Mouse (Mus musculus) CH12.LX (cell line): Measurements from ENCODE around the gene Tomm20. TPM values are rescaled to one million over a fixed set of nuclear protein-coding genes. Genes with fewer than 3 reads are reported as not detected.

ENCODE experiments used
- DNase-seq: peaks from one replicate; pipeline ENCODE4 v3.0.0-alpha.2; 2013; ENCODE audit errors: extremely low read depth
- H3K27ac ChIP-seq: 2 replicates; pipeline ENCODE4 v1.5.1; 2012; ENCODE audit warnings: low read depth, mild to moderate bottlenecking, control low read depth, moderate library complexity; ENCODE audit not compliant: insufficient read depth
- H3K27me3 ChIP-seq: replicated peaks from 2 replicates; pipeline ENCODE3; 2012; ENCODE audit warnings: inconsistent platforms
- H3K36me3 ChIP-seq, 2 experiments: replicated peaks in 1 of 2; 2 replicates each; pipeline versions ENCODE3 to v1.6.1; 2012; ENCODE audit warnings: inconsistent platforms in 1 of 2, low read length in 1 of 2, mild to moderate bottlenecking in 1 of 2, mixed read lengths in 1 of 2, moderate library complexity in 1 of 2; ENCODE audit not compliant: control insufficient read depth in 1 of 2, insufficient read depth in 1 of 2
- H3K4me1 ChIP-seq, 2 experiments: 2 replicates each; pipeline ENCODE4 v1.6.1; 2012; ENCODE audit warnings: inconsistent platforms in 1 of 2, moderate library complexity in 1 of 2; ENCODE audit not compliant: insufficient read depth in 2 of 2, control insufficient read depth in 1 of 2
- H3K4me2 ChIP-seq: 2 replicates; pipeline ENCODE4 v1.6.1; 2012; ENCODE audit warnings: low read depth, mild to moderate bottlenecking, control low read depth; ENCODE audit not compliant: poor library complexity, insufficient read depth, severe bottlenecking
- H3K4me3 ChIP-seq, 3 experiments: fragments of 150-350 bp in 1 of 3; sonication (generic) in 1 of 3; replicated peaks in 1 of 3; 2 replicates each; pipeline versions ENCODE3 to v1.5.1; 2011 to 2012; ENCODE audit warnings: low read depth in 2 of 3, low read length in 2 of 3, mild to moderate bottlenecking in 2 of 3, moderate library complexity in 2 of 3, control low read depth in 1 of 3, improper control_type of control experiment in 1 of 3, inconsistent platforms in 1 of 3, mixed read lengths in 1 of 3; ENCODE audit not compliant: poor library complexity in 1 of 3
- H3K79me2 ChIP-seq: replicated peaks from 2 replicates; pipeline ENCODE4 v1.6.1; 2012; ENCODE audit warnings: mild to moderate bottlenecking, moderate library complexity; ENCODE audit not compliant: control insufficient read depth, poor library complexity, insufficient read depth, severe bottlenecking; ENCODE audit errors: extremely low read depth
- H3K9ac ChIP-seq: 2 replicates; pipeline ENCODE4 v1.6.1; 2012; ENCODE audit warnings: low read depth, mild to moderate bottlenecking, control low read depth, moderate library complexity; ENCODE audit not compliant: insufficient read depth
- H3K9me3 ChIP-seq: replicated peaks from 2 replicates; pipeline ENCODE3; 2012; ENCODE audit warnings: low read length, inconsistent platforms, mixed read lengths
- BHLHE40 ChIP-seq: IDR thresholded peaks from 2 replicates; pipeline ENCODE4 v1.6.1; 2011; ENCODE audit warnings: mild to moderate bottlenecking, low read depth, low read length, improper control_type of control experiment
- CTCF ChIP-seq, 2 experiments: IDR thresholded peaks in 1 of 2; conservative IDR thresholded peaks in 1 of 2; 2 replicates each; pipeline ENCODE4 v1.5.1; 2011 to 2012; ENCODE audit warnings: low read depth in 2 of 2, low read length in 2 of 2, improper control_type of control experiment in 1 of 2, inconsistent platforms in 1 of 2, mild to moderate bottlenecking in 1 of 2, moderate library complexity in 1 of 2
- IRF4 ChIP-seq: IDR thresholded peaks from 2 replicates; pipeline ENCODE4 v1.6.1; 2014; ENCODE audit warnings: low read depth, mild to moderate bottlenecking, inconsistent platforms, low read length, improper control_type of control experiment
- MEF2A ChIP-seq: IDR thresholded peaks from 2 replicates; pipeline ENCODE4 v1.6.1; 2014; ENCODE audit warnings: low read depth, mild to moderate bottlenecking, inconsistent platforms, low read length, improper control_type of control experiment, borderline replicate concordance
- MYC ChIP-seq: IDR thresholded peaks from 2 replicates; pipeline ENCODE4 v1.6.1; 2011; ENCODE audit warnings: low read depth, mild to moderate bottlenecking, improper control_type of control experiment, low read length
- NELFE ChIP-seq: IDR thresholded peaks from 2 replicates; pipeline ENCODE4 v1.6.1; 2011; ENCODE audit warnings: low read depth, low read length, improper control_type of control experiment
- PAX5 ChIP-seq: IDR thresholded peaks from 2 replicates; pipeline ENCODE4 v1.6.1; 2012; ENCODE audit warnings: low read length, inconsistent platforms, mixed read lengths
- POLR2AphosphoS2 ChIP-seq: IDR thresholded peaks from 2 replicates; pipeline ENCODE4 v1.6.1; 2011; ENCODE audit warnings: low read depth, low read length, improper control_type of control experiment
- RCOR1 ChIP-seq: conservative IDR thresholded peaks from 2 replicates; pipeline ENCODE4 v1.6.1; 2012; ENCODE audit warnings: low read depth, mild to moderate bottlenecking, inconsistent platforms, low read length, improper control_type of control experiment
- SIN3A ChIP-seq: IDR thresholded peaks from 2 replicates; pipeline ENCODE4 v1.6.1; 2012; ENCODE audit warnings: low read length, improper control_type of control experiment, inconsistent platforms
- SMC3 ChIP-seq: IDR thresholded peaks from 2 replicates; pipeline ENCODE4 v1.6.1; 2011; ENCODE audit warnings: low read depth, low read length, improper control_type of control experiment
- TCF12 ChIP-seq: IDR thresholded peaks from 2 replicates; pipeline ENCODE4 v1.6.1; 2014; ENCODE audit warnings: low read depth, mild to moderate bottlenecking, inconsistent platforms, low read length, improper control_type of control experiment
- ZC3H11A ChIP-seq: IDR thresholded peaks from 2 replicates; pipeline ENCODE4 v1.6.1; 2012; ENCODE audit warnings: low read depth, mild to moderate bottlenecking, inconsistent platforms, low read length, improper control_type of control experiment
- dilution Hi-C: fragments of 300-500 bp; cut with MboI; formaldehyde crosslinking; loops from 2 replicates; pipeline ENCODE4 v1.14.3; 2020; ENCODE audit warnings: low sequenced_read_pairs; ENCODE audit not compliant: extremely low pct_unique_long_range_greater_than_20kb, extremely low pct_ligation_motif_present
- in situ Hi-C: fragments of 300-500 bp; cut with MboI; formaldehyde crosslinking; loops from 3 replicates; pipeline ENCODE4 v1.14.3; 2019; ENCODE audit warnings: low sequenced_read_pairs, low pct_ligation_motif_present, low pct_unique_long_range_greater_than_20kb, mixed read lengths
- polyA plus RNA-seq: library from polyadenylated mRNA; unstranded; fragments of >175 nt; gene quantifications from 2 replicates; pipeline ENCODE4 v1.2.1, GENCODE M21; 2012; ENCODE audit warnings: low read depth; ENCODE audit not compliant: insufficient read length
- total RNA-seq, 2 experiments: library from RNA; depleted of rRNA; stranded (reverse); fragments of 300-350 nt in 1 of 2; fragments of >200 nt in 1 of 2; gene quantifications; 2 replicates each; pipeline ENCODE4 v1.2.3; 2012 to 2014

Tomm20 gene
- total and polyA plus RNA-seq, 3 experiments, result 130 to 513 (median 394) TPM

- Histone ChIP-seq H3K4me3 (no peak overlapping the region), H3K9me3 (no peaks in the 10 kb centered on the region), H3K4me1 (peaks cover 0 to 12% of the 10 kb centered on the region in 2 experiments; a peak in 2 of 4 replicates), H3K27me3 (no peaks in the 10 kb centered on the region), H3K27ac (no peak overlapping the region), H3K79me2 (no peaks in the 10 kb centered on the region), H3K9ac (no peak overlapping the region), H3K36me3 (no peaks in the 10 kb centered on the region), H3K4me2 (no peak overlapping the region)
- dilution Hi-C loops, result no loop called here
- in situ Hi-C loops, result loop anchor here (5.0 to 25.0 kb wide), 2 partner anchors 154 to 726 kb away; no protein-coding TSS in a partner anchor
- no peak for TF ChIP-seq NELFE
- TF ChIP-seq MEF2A, result no peak
- no peak for TF ChIP-seq RCOR1
- TF ChIP-seq MYC, result no peak
- no peak for DNase-seq
These were observed 42.8 kb upstream of the Tomm20 start for GRCm38 (mm10) chr8:126988346-126989006.

GRCm38 (mm10) chr8:126986495-126986894 lies 40.9 kb upstream of the Tomm20 start:
- Histone ChIP-seq H3K27me3 (no peaks in the 10 kb centered on the region), H3K79me2 (no peaks in the 10 kb centered on the region), H3K4me1 (peaks cover 0 to 12% of the 10 kb centered on the region in 2 experiments; a peak in 2 of 4 replicates), H3K9ac (no peak overlapping the region), H3K4me3 (no peak overlapping the region), H3K36me3 (no peaks in the 10 kb centered on the region), H3K9me3 (no peaks in the 10 kb centered on the region), H3K4me2 (no peak overlapping the region), H3K27ac (no peak overlapping the region)
- DNase-seq, result peak; percentile 85
- in situ Hi-C loops, result loop anchor here (5.0 to 25.0 kb wide), 2 partner anchors 156 to 724 kb away; no protein-coding TSS in a partner anchor
- dilution Hi-C loops, result no loop called here
- TF ChIP-seq IRF4 (peak; percentile 66; the same call in 1 of the 2 replicates), POLR2AphosphoS2 (no peak), PAX5 (no peak), MYC (peak; percentile 60; the same call in 1 of the 2 replicates), MEF2A (0 out of 2 replicates have a peak, but pooled peaks have one; percentile 14), SMC3 (peak; percentile 99), ZC3H11A (peak; percentile 89), NELFE (peak; percentile 74; the same call in 1 of the 2 replicates), TCF12 (0 out of 2 replicates have a peak, but pooled peaks have one; percentile 31), BHLHE40 (0 out of 2 replicates have a peak, but pooled peaks have one; percentile 15), CTCF (conservative IDR thresholded peaks at IDR 0.05 in 1 of 2, IDR thresholded peaks at IDR 0.05 in 1 of 2; ENCODE audit: low read depth in 2 of 2, low read length in 2 of 2) (peak; percentile 93 to 100), SIN3A (no peak)
